Mouse (Mus musculus) forebrain, embryonic 11.5 days (tissue): Measurements from ENCODE around the gene Ms4a3. TPM values are rescaled to one million over a fixed set of nuclear protein-coding genes. Genes with fewer than 3 reads are reported as not detected.

Experiments used
- ATAC-seq: fragments of 200-750 bp; cut with Nextera tagmentation; replicated peaks from 2 replicates; pipeline ENCODE4 v1.8.0; 2017; ENCODE audit warnings: moderate TSS enrichment; ENCODE audit not compliant: low FRiP score
- DNase-seq: peaks from one replicate; pipeline ENCODE4 v3.0.0-alpha.2; 2017; ENCODE audit warnings: low spot score
- H3K27ac ChIP-seq: fragments of 300-500 bp; sonication (generic); 2 replicates; pipeline ENCODE4 v1.5.1; 2014; ENCODE audit warnings: low read depth, low read length
- H3K27me3 ChIP-seq: fragments of 300-500 bp; sonication (generic); 2 replicates; pipeline ENCODE4 v1.6.1; 2014; ENCODE audit warnings: mild to moderate bottlenecking, low read length, mixed read lengths; ENCODE audit not compliant: control insufficient read depth, insufficient read depth
- H3K36me3 ChIP-seq: fragments of 300-500 bp; sonication (generic); 2 replicates; pipeline ENCODE4 v1.6.1; 2014; ENCODE audit warnings: mild to moderate bottlenecking, low read length, moderate library complexity, mixed read lengths; ENCODE audit not compliant: control insufficient read depth, insufficient read depth
- H3K4me1 ChIP-seq: fragments of 300-500 bp; sonication (generic); replicated peaks from 2 replicates; pipeline ENCODE4 v1.6.1; 2014; ENCODE audit warnings: low read length, mixed read lengths; ENCODE audit not compliant: control insufficient read depth, insufficient read depth
- H3K4me2 ChIP-seq: fragments of 300-500 bp; sonication (generic); 2 replicates; pipeline ENCODE4 v1.6.1; 2014; ENCODE audit warnings: low read depth, mild to moderate bottlenecking, low read length, moderate library complexity, mixed read lengths; ENCODE audit not compliant: severe bottlenecking
- H3K4me3 ChIP-seq: fragments of 300-500 bp; sonication (generic); 2 replicates; pipeline ENCODE4 v1.5.1; 2014; ENCODE audit warnings: low read depth, low read length
- H3K9ac ChIP-seq: fragments of 300-500 bp; sonication (generic); 2 replicates; pipeline ENCODE4 v1.6.1; 2014; ENCODE audit warnings: low read length
- H3K9me3 ChIP-seq: fragments of 300-500 bp; sonication (generic); 2 replicates; pipeline ENCODE4 v1.6.1; 2016; ENCODE audit warnings: low read length, mixed read lengths; ENCODE audit not compliant: control insufficient read depth
- WGBS: fragments of 180-500 bp; shearing (Covaris S2); extraction: QIAGEN DNeasy Blood & Tissue Kit; methylation state at CpG from one replicate; pipeline ENCODE4 v1.1.7; 2014; 5-methylcytosine and 5-hydroxymethylcytosine counted together
- polyA plus RNA-seq: library from polyadenylated mRNA; unstranded; fragments of >200 nt; fragmentation: Nextera tagmentation; extraction: Ambion mirVana; gene quantifications from 2 replicates; pipeline ENCODE4 v1.2.1, GENCODE M21; 2014

Ms4a3 gene
- not detected in 2 replicates for polyA plus RNA-seq

DNA sequence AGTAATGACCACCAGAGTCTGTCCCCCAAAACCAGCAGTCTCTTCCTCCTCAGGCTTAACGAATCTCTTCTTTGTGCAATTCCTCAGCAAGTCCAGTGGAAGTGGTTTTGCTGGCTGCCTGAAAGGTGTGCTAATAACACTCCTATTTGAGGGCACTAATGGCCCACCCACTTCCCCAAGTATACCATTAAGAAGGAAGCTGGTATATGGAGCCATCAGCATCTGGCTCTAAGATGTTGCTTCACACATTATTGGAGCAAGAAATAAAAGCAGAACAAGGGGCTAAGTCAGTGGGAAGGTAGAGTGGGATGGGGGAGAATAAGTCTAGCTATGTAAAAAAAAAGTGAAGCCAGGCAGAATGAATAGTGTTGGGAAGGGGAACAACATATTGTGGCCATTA, at the start of gene Ms4a3:
Ms4a3 (minus strand) TSS at position 120 of the 400 bp plus-strand sequence.
- ATAC-seq (no peak), DNase-seq (no peak)
- Histone ChIP-seq H3K4me3 (no peak within 1 kb of the TSS), H3K36me3 (no peaks in the 10 kb centered on the region), H3K9me3 (no peaks in the 10 kb centered on the region), H3K27me3 (no peaks in the 10 kb centered on the region), H3K4me2 (no peak within 1 kb of the TSS), H3K4me1 (no peaks in the 10 kb centered on the region), H3K9ac (no peak within 1 kb of the TSS), H3K27ac (no peak within 1 kb of the TSS)
- 68% methylated on average over 1 of the region's 1 CpGs for WGBS

DNA sequence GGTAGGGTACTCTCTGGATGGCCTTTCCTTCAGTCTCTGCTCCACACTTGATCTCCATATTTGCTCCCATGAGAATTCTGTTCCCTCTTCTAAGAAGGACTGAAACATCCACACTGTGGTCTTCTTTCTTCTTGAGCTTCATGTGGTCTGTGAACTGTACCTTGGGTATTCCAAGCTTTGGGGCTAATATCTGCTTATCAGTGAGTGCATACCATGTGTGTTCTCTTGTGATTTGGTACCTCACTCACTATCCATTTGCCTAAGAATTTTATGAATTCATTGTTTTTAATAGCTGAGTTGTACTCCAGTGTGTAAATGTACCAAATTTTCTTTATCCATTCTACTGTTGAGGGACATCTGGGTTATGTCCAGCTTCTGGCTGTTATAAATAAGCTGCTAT, 20.9 kb upstream of the Ms4a3 start:
- H3K36me3 ChIP-seq, result no peaks in the 10 kb centered on the region
- H3K9ac ChIP-seq, result no peak overlapping the region
- no peak for ATAC-seq
- H3K9me3 ChIP-seq, result no peaks in the 10 kb centered on the region
- no peak overlapping the region for H3K4me3 ChIP-seq
- no peak overlapping the region for H3K27ac ChIP-seq
- H3K4me2 ChIP-seq, result no peak overlapping the region
- H3K27me3 ChIP-seq, result no peaks in the 10 kb centered on the region
- no peaks in the 10 kb centered on the region for H3K4me1 ChIP-seq
- no peak for DNase-seq

DNA sequence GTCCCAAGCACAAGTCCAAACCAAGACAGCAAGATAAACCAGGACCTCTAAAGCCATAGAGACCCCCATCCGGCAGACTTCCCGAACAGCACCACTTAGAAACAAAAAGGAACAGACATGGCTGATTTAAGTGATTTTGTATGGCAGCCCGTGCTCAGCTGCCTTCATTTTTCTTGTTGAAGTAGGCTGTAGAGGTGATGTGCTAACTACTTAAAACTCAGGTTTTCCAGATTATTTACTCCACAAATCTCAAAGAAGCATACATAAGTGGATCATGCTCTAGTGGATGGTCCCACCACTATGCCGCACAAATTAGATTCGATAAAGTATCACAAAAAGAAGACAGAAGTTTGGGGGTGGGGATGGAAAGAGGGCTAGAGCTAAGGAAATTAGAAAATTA, 19.8 kb upstream of the Ms4a3 start, which contains the start of gene Oosp2:
Oosp2 (minus strand) TSS at position 101 of the 400 bp plus-strand sequence.
- H3K9me3 ChIP-seq, result no peaks in the 10 kb centered on the region
- no peak within 1 kb of the TSS for H3K9ac ChIP-seq
- no peaks in the 10 kb centered on the region for H3K27me3 ChIP-seq
- H3K27ac ChIP-seq, result no peak within 1 kb of the TSS
- H3K4me3 ChIP-seq, result no peak within 1 kb of the TSS
- ATAC-seq (no peak), DNase-seq (no peak)
- no peaks in the 10 kb centered on the region for H3K36me3 ChIP-seq
- no peaks in the 10 kb centered on the region for H3K4me1 ChIP-seq
- 88% methylated on average over 5 of the region's 5 CpGs for WGBS
- no peak within 1 kb of the TSS for H3K4me2 ChIP-seq

DNA sequence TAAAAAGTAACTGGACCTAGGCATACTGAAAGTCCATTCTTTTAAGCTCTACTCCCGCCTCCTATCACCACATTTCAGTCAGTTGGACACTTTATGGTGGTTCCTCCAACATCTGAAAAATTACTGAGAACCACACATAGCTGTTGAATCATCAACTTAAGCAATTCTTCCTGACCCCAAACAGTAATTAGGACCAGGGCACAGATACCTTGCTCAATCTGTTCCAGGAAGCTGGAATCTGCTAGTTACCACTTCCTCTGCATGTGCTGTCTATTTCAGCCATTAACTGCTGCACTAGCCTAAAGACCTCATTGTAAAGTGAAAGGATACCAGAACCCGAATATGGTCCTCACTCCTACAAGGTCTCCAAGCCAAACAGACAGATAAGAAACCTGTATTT, 18.5 kb upstream of the Ms4a3 start:
- Histone ChIP-seq H3K9ac (no peak overlapping the region), H3K36me3 (no peaks in the 10 kb centered on the region), H3K9me3 (no peaks in the 10 kb centered on the region), H3K4me3 (no peak overlapping the region), H3K4me1 (no peaks in the 10 kb centered on the region), H3K4me2 (no peak overlapping the region), H3K27ac (no peak overlapping the region), H3K27me3 (no peaks in the 10 kb centered on the region)
- ATAC-seq (no peak), DNase-seq (no peak)
- 76% methylated on average over 2 of the region's 2 CpGs for WGBS

DNA sequence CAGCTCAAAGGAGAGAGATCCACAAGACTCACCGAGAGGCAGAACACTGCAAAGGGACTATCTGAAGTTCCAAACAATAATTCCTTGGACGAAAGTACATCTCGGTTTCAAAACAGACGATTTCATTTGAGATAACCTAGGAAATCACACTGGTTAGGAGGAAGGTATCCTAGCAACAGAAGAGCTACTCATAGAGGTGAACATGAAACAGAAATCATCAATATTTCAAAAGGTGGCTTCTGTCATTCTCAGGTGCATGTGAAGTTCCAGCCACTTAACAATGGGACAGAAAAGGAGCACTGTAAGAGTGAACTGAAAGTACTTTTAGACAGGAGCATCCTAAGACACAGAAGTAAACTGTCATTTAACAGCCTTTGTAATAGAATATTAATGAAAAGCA, 8.9 kb upstream of the Ms4a3 start:
- no peak overlapping the region for H3K4me2 ChIP-seq
- ATAC-seq (no peak), DNase-seq (no peak)
- no peaks in the 10 kb centered on the region for H3K4me1 ChIP-seq
- no peaks in the 10 kb centered on the region for H3K27me3 ChIP-seq
- no peaks in the 10 kb centered on the region for H3K36me3 ChIP-seq
- H3K27ac ChIP-seq, result no peak overlapping the region
- H3K9ac ChIP-seq, result no peak overlapping the region
- no peak overlapping the region for H3K4me3 ChIP-seq
- 89% methylated on average over 4 of the region's 4 CpGs for WGBS
- no peaks in the 10 kb centered on the region for H3K9me3 ChIP-seq

DNA sequence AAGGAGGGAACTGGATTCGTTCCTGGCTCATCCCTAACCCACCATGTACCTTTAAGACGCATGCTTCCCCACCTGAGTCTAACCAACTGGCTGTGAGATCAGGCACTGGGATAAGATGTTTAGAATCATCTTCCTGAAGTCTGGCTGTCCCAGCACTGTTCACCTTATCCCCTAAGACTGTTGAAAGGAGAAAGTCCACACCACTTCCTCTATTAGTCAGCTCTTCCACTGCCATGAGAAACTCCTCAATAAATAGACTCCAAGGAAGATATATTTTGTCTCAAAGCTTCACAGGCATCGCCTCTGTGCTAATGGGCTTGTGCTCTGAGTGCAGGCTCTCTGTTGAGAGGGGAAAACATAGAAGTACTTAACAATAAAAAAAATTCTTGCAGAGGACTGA, 5.5 kb upstream of the Ms4a3 start:
- Histone ChIP-seq H3K4me2 (no peak overlapping the region), H3K9ac (no peak overlapping the region), H3K27ac (no peak overlapping the region), H3K4me1 (no peaks in the 10 kb centered on the region), H3K27me3 (no peaks in the 10 kb centered on the region), H3K4me3 (no peak overlapping the region), H3K9me3 (no peaks in the 10 kb centered on the region), H3K36me3 (no peaks in the 10 kb centered on the region)
- WGBS, result 79% methylated on average over 3 of the region's 3 CpGs
- DNase-seq (no peak), ATAC-seq (no peak)

DNA sequence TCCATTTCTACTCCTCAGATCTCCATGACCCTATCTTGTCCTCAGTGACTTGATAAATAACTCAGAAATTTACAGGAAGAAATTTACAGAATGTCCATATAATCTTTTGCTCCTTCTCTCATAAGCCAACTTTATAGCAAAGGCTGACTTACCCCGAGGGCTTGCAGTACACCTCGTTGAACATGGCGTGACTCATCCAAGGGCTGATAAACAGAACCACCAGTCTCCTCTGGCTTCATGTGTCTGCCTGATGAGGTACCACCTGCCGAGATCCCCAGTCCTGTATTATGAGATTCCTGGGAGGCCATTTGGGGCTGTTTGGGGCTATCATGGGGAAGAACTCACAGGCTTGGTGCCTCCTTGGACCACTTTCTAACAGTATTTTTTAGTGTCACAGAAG, 1.6 kb downstream of the Ms4a3 start:
- H3K4me3 ChIP-seq, result no peak overlapping the region
- no peak for ATAC-seq

DNA sequence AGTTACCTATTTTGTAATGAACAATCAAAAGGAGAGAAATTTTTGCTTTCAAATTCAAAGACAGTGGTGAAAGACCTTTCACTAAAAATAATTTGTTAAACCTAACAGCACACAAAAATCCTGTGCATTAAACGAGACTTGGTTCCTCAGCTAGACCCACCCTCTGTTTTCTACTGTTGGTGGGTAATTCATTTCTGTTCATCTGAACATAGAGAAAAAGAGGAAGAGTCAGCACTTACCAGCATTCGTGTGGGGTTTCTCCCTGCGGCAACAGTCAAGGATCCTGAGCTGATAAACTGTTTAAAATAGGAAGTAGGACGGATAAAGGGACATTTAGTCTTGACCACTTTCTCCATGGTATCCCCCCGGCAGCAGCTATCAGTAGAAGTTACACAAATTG, 5.1 kb downstream of the Ms4a3 start:
- Histone ChIP-seq H3K36me3 (no peaks in the 10 kb centered on the region), H3K9ac (no peak overlapping the region), H3K4me1 (no peaks in the 10 kb centered on the region), H3K27me3 (no peaks in the 10 kb centered on the region), H3K9me3 (no peaks in the 10 kb centered on the region), H3K27ac (no peak overlapping the region), H3K4me2 (no peak overlapping the region), H3K4me3 (no peak overlapping the region)
- no peak for ATAC-seq
- no peak for DNase-seq
- 85% methylated on average over 5 of the region's 5 CpGs for WGBS

More for the DNA sequence above, 1.6 kb downstream of the Ms4a3 start:
- H3K36me3 ChIP-seq, result no peaks in the 10 kb centered on the region
- DNase-seq, result no peak
- no peaks in the 10 kb centered on the region for H3K27me3 ChIP-seq
- H3K9ac ChIP-seq, result no peak overlapping the region
- no peak overlapping the region for H3K27ac ChIP-seq
- H3K4me1 ChIP-seq, result no peaks in the 10 kb centered on the region
- no peaks in the 10 kb centered on the region for H3K9me3 ChIP-seq
- 78% methylated on average over 4 of the region's 4 CpGs for WGBS
- H3K4me2 ChIP-seq, result no peak overlapping the region

DNA sequence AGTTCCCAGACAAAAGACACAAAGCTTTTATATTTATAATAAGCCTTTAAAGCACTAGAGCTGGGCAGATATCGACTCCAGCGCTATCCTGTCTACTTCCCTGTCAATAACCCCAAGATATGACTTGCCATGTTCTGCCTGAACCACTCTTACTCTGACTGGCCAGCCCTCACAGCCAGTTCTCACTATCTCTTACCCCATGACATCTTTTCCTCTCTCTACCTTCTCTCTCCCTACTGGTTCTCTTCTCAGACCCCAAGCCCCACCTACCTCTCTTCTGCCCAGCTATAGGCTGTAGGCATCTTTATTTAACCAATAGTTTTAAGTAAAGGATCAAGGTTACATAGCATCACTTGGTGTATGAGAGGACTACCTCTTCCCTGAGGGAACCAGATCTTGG, 6.3 kb downstream of the Ms4a3 start:
- no peak overlapping the region for H3K4me3 ChIP-seq
- H3K36me3 ChIP-seq, result no peaks in the 10 kb centered on the region
- H3K9me3 ChIP-seq, result no peaks in the 10 kb centered on the region
- WGBS, result 79% methylated on average over 2 of the region's 2 CpGs
- DNase-seq, result no peak
- H3K27me3 ChIP-seq, result no peaks in the 10 kb centered on the region
- H3K4me2 ChIP-seq, result no peak overlapping the region
- no peak for ATAC-seq
- no peak overlapping the region for H3K9ac ChIP-seq
- H3K4me1 ChIP-seq, result no peaks in the 10 kb centered on the region
- no peak overlapping the region for H3K27ac ChIP-seq
